Mouse (Mus musculus): ENCODE results near the gene A630023A22Rik.

The A630023A22Rik gene

DNA sequence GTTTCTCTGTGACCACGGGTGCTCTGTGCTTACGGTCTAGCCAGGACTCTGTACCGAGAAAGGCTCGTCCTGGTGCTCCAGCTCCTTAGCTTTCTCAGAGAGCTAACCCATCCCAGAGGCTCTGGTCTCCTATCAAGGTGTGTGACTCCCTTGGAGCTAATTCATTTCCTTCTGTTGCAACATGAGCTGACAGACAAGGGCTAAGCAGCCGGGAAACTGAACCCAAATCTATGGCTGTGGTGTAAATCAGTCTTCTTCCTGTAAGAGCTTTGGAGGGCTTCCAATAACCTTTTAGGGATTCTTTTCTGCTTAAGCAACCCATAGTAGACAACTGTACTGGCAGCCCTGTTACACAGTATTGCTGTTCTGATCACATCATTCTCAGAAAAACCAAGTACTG is at the start of gene A630023A22Rik:
TSS of gene A630023A22Rik (minus strand) at position 154 of the 400 bp plus-strand sequence.
- in situ Hi-C loops (cut with MboI, MseI), result no loop called here

DNA sequence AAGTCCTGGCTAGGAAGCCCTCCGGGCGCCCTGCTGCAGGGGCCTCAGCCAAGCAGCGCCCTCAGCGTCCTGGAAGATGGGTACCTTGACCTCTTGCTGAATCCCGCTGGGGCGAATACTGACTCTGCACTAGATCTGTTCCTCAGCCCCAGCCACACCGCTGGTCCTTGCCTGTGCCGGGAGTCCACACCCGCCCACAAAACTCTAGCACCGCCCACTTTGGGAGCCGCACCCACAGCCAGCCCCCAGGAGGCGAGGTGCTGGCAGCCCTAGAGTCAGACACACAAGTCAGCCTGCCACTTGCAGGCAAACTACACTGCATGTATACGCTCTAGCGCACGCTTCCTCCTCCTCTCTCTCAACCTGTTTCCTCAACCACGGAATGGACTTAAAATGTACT is 49.8 kb upstream of the A630023A22Rik start, which contains the start of gene Npy4r:
TSS of gene Npy4r (minus strand) at position 148 of the 400 bp plus-strand sequence.
- in situ Hi-C loops (cut with MboI, MseI), result no loop called here

DNA sequence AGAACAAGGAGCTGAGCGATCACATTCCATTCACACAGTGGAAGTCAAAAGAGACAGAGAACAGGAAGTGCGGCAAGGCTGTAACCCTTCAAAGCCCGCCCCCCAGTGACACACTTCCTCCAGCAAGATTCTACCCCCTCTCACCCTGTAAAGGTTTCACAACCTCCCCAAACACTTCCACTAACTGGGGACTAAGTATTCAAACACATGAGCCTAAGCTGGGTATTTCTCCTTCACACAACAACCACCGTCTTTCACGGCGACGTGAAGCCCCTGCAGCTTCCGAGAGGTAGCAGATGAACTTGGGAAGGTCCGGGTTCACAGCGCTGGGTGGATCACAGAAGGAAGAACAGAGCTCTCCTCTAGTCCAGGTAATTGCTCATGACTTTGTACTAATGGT is 40.4 kb upstream of the A630023A22Rik start:
- in situ Hi-C loops (cut with MboI, MseI), result no loop called here

DNA sequence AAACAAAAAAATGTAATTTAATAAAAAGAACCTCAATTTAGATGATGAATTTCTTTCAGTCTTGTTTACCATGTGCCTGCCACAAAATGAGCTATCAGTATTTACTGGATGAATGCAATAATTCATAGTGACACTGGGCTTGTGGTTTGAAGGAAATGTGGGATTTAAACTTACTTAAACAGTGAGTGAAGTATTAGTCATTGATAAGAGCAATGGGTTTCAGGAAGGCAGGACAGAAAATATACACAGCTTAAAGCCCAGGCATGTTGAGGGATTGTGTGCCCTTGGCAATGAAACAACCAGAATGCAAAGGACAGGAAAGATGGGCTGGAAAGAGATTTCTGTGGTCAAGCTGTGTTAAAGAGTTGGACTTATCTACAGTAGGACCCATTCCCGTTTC is 39.8 kb upstream of the A630023A22Rik start:
- in situ Hi-C loops (cut with MboI, MseI), result no loop called here

DNA sequence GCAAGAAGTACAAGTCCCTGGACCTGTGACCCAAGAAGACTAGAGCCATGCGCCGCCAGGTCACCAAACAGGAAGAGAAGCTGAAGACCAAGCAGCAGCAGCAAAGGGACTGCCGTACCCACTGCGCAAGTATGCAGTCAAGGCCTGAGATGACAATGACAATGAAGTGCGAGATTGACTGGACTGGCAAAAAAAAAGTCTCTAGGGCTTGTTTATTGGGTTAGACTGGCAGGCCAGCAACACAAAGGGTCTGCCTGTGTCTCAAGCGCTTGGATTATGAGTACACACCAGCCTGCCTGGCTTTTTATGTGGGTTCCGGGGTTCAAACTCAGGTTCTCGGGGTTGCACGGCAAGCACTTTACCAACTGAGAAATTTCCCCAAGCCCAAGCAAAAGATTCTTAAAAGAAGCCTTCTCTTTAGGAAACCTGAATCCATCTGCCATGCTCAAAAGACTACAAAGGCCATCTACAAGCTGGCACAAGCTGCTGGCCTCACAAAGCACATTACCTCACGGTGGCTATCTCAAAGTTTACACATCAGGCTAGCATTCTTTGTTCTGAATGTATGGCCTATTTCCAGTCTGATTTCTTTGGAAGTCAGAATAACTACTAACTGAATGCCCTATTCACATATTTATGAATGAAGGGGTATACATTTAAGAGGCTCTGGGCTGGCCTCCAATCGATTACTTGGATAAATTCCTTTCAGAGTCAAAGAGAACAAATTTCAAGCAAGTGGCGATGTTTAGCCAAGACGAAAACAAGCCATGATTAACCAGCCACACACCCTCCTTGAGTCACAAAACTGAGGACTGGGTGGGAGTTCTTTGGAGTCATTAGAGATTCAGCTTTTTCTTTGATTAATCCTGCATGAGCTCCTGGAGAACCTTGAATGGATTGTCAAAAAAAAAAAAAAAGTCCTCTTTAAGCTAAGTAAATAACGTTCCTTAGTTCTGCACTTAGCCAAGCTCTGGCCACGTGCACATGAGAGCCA is 37.4 kb upstream of the A630023A22Rik start:
- in situ Hi-C loops (cut with MboI, MseI), result no loop called here

DNA sequence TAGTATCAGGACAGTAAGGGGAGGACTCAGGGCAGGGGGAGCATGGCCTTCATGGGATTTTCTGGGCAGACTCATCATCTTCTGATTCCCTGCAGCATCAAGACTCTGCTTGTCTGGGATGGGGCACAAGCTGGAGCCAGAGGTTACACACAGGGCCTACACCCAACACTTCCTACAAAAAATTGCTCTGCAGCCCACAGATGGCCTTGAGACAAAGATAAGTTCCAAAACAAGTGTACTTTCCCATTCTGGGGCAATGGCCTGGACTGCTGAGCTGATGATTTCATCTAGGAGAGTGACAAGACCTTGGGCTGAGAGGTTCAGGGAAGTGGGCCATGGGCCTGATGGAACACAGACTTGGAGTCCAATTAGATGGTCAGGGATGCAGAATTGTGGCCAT is 32.8 kb upstream of the A630023A22Rik start:
- in situ Hi-C loops (cut with MboI, MseI), result no loop called here

DNA sequence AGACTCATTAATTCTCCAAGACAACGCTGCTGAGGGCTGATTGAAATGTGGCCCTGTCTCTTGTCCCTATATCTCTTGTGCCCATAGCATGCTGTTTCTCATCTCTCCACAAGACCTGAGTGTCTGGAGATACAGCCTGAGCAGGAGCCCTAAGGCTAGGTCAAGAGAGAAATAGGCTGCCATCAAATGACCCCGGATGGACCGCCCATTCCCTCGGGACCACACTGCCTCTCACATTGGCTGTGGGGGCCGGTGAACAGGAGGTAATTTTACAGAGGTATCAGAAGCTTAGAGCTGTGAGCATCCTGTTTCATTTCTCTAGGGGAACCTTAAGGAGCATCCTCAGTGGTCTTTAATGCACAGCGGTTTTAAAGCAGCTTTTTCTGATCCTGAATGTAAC is 28.7 kb upstream of the A630023A22Rik start:
- in situ Hi-C loops (cut with MboI, MseI), result no loop called here

DNA sequence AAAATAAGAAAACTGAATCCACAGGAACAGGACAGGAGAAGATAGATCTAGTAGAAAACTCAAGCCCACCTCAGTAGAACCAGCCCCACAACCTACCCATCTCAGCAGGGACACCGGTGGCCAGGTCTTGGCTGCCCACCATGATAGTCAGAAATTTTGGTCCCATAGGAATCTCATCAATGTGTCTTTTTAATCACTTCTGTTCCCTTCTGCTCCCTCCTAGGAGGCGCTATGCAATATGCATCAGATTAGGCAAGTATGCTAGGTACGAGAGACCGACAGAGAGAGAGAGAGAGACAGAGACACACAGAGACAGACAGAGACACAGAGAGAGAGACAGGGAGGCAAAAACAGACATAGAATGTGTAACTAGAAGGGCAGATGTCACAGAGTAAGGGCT is 19.1 kb upstream of the A630023A22Rik start:
- in situ Hi-C loops (cut with MboI, MseI), result no loop called here

DNA sequence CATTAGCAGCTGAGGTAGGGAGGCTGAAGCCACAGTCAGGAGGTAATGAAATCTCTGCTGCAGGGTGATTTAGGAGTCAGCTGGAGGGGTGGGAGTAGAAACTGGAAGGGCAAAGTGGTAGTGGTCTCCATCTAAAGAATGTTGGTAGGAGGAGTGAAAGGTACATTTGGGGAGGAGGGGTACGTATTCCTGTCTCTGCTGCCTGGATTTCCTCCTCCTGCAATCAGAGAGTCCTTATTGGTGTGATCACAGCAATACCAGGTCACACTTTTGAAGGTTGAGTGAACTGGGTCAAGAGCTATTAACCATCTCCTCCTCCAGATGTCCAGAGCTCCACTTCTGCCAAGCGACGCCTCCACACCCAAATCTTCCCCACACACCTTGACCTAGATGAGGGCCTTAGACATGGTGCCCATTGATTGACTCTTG is 18.4 kb upstream of the A630023A22Rik start:
- in situ Hi-C loops (cut with MboI, MseI), result no loop called here

DNA sequence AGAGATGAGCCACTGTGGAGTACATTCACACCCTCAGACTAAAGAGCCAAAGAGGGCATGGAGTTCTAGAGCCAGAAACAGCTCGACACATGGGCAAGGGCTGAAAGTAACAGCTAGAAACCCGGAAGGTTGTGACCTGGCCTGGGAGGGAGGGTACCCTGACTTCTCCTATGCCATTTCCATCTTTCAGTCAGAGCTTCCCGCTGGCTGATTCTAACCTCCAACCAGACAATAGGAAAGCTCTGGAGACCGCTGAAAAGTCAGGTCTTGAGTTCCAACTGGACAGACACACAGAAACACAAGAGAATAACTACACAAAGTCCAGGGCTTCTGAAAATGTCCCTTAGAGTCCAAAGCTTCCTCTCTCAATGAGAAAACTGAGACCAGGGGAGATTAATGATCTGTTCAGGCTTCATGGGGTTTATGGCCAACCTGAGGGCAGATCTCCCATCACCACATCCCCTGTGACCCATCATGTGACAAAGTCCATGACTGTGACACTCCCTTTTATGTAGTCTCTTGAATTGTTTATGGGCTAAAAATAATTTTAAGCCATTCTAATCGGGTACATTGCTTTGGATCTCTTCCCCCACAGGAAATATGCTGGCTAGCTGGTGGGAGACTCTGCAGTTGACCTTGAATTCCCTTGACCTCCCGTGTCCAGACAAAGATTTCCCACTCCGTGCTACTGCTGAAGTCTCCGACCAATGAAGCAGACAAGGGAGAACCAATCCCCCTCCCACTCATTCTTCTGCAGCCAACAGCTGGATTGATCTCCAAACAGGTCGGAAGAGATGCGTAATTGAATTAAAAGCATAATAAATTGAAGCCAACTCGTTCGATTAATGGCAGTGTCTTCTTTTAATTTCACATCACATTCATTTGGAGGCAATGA is 17.7 kb upstream of the A630023A22Rik start:
- in situ Hi-C loops (cut with MboI, MseI), result no loop called here

DNA sequence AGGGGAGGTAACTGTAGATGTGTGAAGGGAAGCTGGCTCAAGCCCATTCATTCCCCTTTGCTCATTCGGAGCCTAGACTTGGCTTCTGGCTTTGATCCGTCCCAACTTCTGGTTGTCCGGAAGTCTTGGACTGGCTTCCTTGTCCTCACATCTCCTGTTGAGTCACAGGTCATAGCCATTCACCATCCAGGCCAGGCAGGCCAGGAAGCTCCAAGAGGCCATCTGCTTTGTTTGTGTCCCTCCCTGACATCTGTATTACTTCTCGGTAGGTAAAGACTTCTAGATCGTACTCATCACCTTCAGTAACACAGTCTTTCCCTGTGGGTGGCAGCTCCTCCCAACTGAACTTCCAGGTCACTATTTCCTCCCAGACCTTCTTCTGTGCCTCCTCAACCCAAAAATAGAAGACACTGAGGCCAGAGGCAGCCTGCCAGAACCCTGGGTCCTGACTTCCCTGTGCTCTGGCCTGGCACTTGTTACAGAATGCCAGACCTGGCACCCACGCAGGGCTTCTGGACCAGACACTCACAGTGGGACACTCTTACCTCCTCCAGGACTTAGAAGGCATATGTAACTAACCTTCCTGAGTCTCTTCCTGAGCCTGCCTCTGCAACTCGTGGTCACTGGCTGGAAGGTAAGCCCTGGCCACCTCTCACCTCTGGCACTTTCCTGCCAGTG is 16.6 kb upstream of the A630023A22Rik start:
- in situ Hi-C loops (cut with MboI, MseI), result no loop called here

DNA sequence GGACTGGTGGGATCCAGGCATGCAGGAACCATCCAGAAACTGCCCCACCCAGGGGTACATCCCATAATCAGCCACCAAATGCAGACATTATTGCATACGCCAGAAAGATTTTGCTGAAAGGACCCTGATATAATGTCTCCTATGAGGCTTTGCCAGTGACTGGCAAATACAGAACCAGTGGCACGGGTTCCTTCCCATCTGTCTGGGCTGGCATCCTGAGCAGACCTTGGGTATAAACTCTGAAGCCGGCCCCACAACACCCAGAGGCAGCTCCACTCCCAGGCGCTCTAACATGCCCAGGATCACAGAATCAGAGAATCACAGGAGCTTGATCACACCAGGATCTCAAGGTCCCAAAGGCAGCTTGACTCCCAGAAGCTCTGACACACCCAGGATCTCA is 11.8 kb upstream of the A630023A22Rik start:
- in situ Hi-C loops (cut with MboI, MseI), result no loop called here

DNA sequence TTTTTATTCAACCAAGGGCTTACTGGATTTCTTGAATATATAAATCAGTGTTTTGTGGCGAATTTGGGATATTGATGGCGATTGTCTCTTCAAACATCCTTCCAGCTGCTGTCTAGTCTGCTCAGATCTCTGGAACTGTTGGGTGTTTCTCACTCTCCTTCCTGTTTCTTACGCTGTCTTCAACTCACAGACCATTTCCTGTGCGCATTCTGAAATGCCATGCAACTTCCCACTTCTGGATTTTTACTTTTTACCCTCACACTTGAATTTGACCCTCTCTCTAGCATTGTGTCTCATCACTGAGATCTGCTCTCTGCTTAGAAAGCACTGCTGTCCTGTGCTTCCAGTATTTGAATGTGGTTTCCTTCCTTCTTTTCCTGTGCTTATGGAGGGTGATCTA is 5.0 kb upstream of the A630023A22Rik start:
- in situ Hi-C loops (cut with MboI, MseI), result loop anchor here (5.0 kb wide), 1 partner anchor 290 kb away; no protein-coding TSS in a partner anchor

DNA sequence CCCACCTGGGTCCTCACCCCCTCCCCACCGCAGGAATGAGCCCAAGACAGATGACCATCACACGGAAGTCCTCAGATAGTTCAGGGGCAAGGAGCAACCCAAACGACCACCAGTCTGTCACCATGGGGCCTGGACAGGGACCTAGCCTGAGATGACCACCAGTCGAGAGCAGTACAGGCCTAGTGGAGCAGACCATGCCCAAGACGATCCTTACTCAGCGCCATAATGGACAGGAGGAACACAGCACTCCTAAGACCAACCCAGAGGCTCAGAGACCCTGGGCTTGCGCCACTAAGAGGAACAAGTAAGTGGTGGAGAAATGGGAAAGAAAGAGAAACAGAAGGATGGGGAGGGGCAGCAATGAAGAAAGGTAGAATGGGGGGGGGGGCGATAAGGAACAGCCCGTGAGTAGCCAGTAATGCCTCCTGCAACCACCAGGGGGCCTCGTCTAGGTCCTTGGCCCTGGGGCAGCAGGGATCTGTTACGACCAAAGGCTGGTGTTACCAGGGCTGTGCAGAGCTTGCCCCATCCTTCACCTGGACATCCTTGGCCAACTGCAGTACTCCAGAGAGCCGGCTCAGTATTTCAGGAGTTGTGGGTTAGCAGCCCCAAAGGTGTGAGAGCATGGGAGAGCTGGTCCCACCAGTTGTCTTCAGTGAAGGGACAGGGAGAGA is 4.0 kb upstream of the A630023A22Rik start:
- in situ Hi-C loops (cut with MboI, MseI), result loop anchor here (5.0 kb wide), 1 partner anchor 291 kb away; no protein-coding TSS in a partner anchor

DNA sequence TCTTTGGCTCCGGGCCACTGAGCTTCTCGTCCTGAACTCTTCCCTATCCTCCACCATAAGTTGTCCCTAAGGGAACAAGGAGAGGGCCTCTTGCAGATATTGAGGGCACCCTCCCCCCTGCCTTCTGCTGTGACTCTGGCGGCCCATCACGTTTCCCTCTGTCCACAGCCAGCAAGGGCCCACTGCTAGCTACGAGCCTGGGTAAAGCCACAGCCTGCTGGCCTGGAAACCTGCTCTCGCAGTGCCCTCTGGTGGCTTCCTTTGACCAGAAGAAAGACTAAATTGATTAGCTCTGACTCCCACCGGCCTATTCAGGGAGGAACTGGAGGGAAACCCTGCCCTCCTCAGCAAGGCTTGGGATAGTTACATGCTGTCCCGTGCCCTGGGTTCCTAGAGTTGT is 2.3 kb upstream of the A630023A22Rik start:
- in situ Hi-C loops (cut with MboI, MseI), result loop anchor here (5.0 kb wide), 1 partner anchor 292 kb away; no protein-coding TSS in a partner anchor

DNA sequence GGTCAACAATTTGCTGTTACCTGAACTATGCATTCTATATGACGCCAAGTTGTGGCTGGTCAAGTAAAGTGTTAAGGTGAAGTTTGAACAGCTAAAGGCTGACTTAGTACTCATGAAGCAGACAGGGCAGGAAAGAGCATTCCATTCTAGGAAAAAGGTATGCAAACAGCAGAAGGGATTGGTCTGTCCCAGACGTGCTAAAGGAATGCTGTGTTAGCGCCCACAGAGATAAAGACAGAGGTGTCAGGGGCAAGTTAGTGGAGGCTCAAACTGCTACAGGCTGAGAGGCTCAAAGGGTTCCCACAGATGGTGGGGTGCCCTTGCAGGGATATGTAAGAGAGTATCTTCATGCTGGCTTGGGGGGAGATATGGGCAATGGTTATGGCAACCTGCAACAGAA is 1.3 kb upstream of the A630023A22Rik start:
- in situ Hi-C loops (cut with MboI, MseI), result no loop called here

DNA sequence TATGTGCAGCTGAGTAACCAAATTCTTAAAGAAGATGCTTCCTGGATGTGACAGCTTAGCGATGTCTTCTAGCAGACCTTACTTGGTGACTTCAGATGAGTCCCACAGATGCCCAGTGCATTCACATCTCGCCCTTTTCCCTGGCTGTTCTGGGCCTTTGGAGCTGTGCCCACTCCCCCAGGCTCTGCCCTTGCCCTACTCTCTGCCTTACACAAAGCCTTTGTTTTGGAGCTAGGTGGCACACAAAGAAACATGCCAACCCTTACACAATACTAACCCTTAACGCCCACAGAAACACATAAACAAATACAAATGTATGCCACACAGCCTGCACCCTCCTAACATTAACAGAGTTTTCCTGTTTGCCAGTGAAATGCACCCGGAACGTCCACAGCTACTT is 6.4 kb downstream of the A630023A22Rik start:
- in situ Hi-C loops (cut with MboI, MseI), result loop anchor here (25.0 kb wide), 1 partner anchor 466 kb away; no protein-coding TSS in a partner anchor

DNA sequence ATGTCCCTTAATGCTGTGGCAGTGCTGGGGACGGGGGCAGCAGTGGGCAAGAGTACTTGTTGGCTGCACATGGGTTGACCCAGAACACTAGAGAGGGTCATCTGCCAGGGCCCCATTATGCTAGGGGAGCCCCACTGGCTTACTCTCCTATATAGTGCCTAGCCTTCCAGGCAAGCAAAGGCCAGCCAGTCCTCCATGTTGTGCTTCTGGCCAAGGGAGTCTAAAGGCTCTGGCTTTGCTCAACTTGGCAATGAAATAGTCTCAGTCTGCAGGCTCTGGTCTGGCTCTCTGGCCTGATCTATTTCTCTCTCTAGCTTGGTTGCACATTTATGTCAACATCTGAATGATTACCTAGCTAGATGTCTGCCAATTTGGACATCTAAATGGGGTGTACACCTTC is 9.7 kb downstream of the A630023A22Rik start:
- in situ Hi-C loops (cut with MboI, MseI), result loop anchor here (25.0 kb wide), 1 partner anchor 469 kb away; no protein-coding TSS in a partner anchor

DNA sequence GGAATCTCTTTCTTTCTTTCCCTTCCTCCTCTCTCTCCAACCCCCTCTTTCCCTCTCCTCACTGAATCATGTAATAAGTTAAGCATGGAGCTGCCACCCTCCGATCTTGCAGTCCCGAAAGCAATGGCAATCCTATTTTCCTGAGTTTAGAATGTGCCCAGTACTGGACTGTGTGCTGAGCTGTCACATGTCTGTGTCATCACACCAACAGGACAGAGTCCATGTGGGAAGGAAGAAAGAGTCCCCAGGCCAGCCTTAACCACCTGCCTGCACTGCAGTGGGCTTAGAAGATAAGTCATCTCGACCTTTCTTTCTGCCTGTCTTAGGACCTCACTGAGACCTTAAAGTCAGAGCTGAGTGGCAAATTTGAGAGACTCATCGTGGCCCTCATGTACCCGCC is 11.1 kb downstream of the A630023A22Rik start:
- in situ Hi-C loops (cut with MboI, MseI), result loop anchor here (25.0 kb wide), 1 partner anchor 471 kb away; no protein-coding TSS in a partner anchor

DNA sequence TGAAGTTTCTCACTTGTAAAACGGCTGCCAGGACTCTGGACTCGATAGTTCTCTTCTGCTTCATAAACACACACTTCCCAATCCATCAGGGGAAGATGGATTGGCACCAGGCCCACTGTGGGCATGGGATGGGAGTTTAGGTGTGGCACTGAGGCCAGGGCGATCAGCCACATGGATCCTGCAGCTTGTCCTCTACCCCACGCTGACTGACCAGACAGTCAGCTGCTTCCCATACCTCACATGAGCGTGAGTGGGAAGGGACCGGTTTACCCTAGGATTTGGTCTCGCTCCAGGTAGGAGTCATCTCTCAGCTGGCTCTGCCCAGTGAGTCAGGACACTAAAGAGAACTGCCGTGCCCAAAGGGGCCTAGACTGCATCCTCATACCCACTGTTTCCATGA is 12.8 kb downstream of the A630023A22Rik start:
- in situ Hi-C loops (cut with MboI, MseI), result loop anchor here (25.0 kb wide), 1 partner anchor 473 kb away; no protein-coding TSS in a partner anchor

All from regulatory T cell (primary cell).